Comparison of ENCODE assay signal across 11 mouse cellular contexts in genomic region chr6:39264722-39265121, GRCm38 (mm10). TPM values are rescaled to one million over a fixed set of nuclear protein-coding genes. Genes with fewer than 3 reads are reported as not detected.
DNase-seq lines count a peak whose midpoint lies in the region; ATAC-seq and TF ChIP-seq lines count a peak whose summit lies in the region.
"Had no signal": no experiment of that assay in that cellular context is flagged by ENCODE, and none has a peak within 500 bp of the region (broad histone marks: within the 10 kb centered on the region; RNA-seq: fewer than 3 reads in every experiment).

No protein-coding gene starts in this region.

- TF ChIP-seq CTCF in stomach, postnatal 0 days (IDR thresholded peaks at IDR 0.05; ENCODE audit: low read depth), result no peak

- ATAC-seq in liver, embryonic 11.5 days (replicated peaks; ENCODE audit: low FRiP score), result no peak
- peak; percentile 87 for ATAC-seq in intestine, embryonic 15.5 days
- peak; percentile 66 for ATAC-seq in limb, embryonic 15.5 days (ENCODE audit: insufficient number of reproducible peaks, low FRiP score, low TSS enrichment, low read depth)
- ATAC-seq in stomach, postnatal 0 days (ENCODE audit: low FRiP score, low TSS enrichment), result peak; percentile 91
- ATAC-seq in forebrain, embryonic 15.5 days (replicated peaks), result no peak

- H3K36me3 ChIP-seq in liver, embryonic 11.5 days (ENCODE audit: control insufficient read depth, insufficient read depth, low read length), result no peaks in the 10 kb centered on the region
- H3K36me3 ChIP-seq in intestine, embryonic 15.5 days, result no peaks in the 10 kb centered on the region
- no peaks in the 10 kb centered on the region for H3K36me3 ChIP-seq in limb, embryonic 15.5 days
- no peaks in the 10 kb centered on the region for H3K36me3 ChIP-seq in stomach, postnatal 0 days (ENCODE audit: control insufficient read depth, insufficient read depth, low read length)
- no peaks in the 10 kb centered on the region for H3K36me3 ChIP-seq in forebrain, embryonic 15.5 days
- H3K36me3 ChIP-seq: hindbrain, embryonic 15.5 days; neural tube, embryonic 12.5 days had no signal

- no peaks in the 10 kb centered on the region for H3K27me3 ChIP-seq in liver, embryonic 11.5 days (replicated peaks; ENCODE audit: control insufficient read depth, insufficient read depth, low read length)
- H3K27me3 ChIP-seq in intestine, embryonic 15.5 days (replicated peaks), result no peaks in the 10 kb centered on the region
- no peaks in the 10 kb centered on the region for H3K27me3 ChIP-seq in limb, embryonic 15.5 days
- H3K27me3 ChIP-seq in stomach, postnatal 0 days (ENCODE audit: control insufficient read depth, insufficient read depth, low read length), result no peaks in the 10 kb centered on the region
- no peaks in the 10 kb centered on the region for H3K27me3 ChIP-seq in forebrain, embryonic 15.5 days
- H3K27me3 ChIP-seq: hindbrain, embryonic 15.5 days; neural tube, embryonic 12.5 days had no signal

- H3K9ac ChIP-seq in liver, embryonic 11.5 days (ENCODE audit: low read depth, low read length), result no peak overlapping the region
- H3K9ac ChIP-seq in intestine, embryonic 15.5 days, result no peak overlapping the region
- no peak overlapping the region for H3K9ac ChIP-seq in limb, embryonic 15.5 days
- no peak overlapping the region for H3K9ac ChIP-seq in stomach, postnatal 0 days (ENCODE audit: low read length)
- no peak overlapping the region for H3K9ac ChIP-seq in forebrain, embryonic 15.5 days (replicated peaks)
- H3K9ac ChIP-seq: hindbrain, embryonic 15.5 days; neural tube, embryonic 12.5 days had no signal

- no peaks in the 10 kb centered on the region for H3K9me3 ChIP-seq in liver, embryonic 11.5 days (ENCODE audit: control insufficient read depth, low read length)
- H3K9me3 ChIP-seq in intestine, embryonic 15.5 days, result no peaks in the 10 kb centered on the region
- H3K9me3 ChIP-seq in limb, embryonic 15.5 days, result no peaks in the 10 kb centered on the region
- no peaks in the 10 kb centered on the region for H3K9me3 ChIP-seq in stomach, postnatal 0 days (ENCODE audit: control insufficient read depth, low read length)
- H3K9me3 ChIP-seq in forebrain, embryonic 15.5 days, result no peaks in the 10 kb centered on the region
- H3K9me3 ChIP-seq: hindbrain, embryonic 15.5 days; neural tube, embryonic 12.5 days had no signal

- peak; percentile 30 for TF ChIP-seq EP300 in stomach, postnatal 0 days (optimal IDR thresholded peaks at IDR 0.05)

- DNase-seq in liver, result peak; percentile 32
- DNase-seq in liver, embryonic 11.5 days (ENCODE audit: low spot score), result no peak
- DNase-seq in stomach, postnatal 0 days (ENCODE audit: low spot score), result peak; percentile 90
- DNase-seq in ovary, postnatal 36 days (ENCODE audit: low spot score), result no peak
- DNase-seq in spleen, postnatal 14 days (ENCODE audit: low spot score in 2 of 2), result no peak
- DNase-seq: cerebellum, adult 2 months had no signal

- H3K4me2 ChIP-seq in liver, embryonic 11.5 days, result no peak overlapping the region
- H3K4me2 ChIP-seq in intestine, embryonic 15.5 days (replicated peaks), result no peak overlapping the region
- no peak overlapping the region for H3K4me2 ChIP-seq in limb, embryonic 15.5 days
- no peak overlapping the region for H3K4me2 ChIP-seq in stomach, postnatal 0 days (replicated peaks; ENCODE audit: low read depth)
- H3K4me2 ChIP-seq in forebrain, embryonic 15.5 days (replicated peaks), result no peak overlapping the region
- H3K4me2 ChIP-seq: hindbrain, embryonic 15.5 days; neural tube, embryonic 12.5 days had no signal

- H3K4me1 ChIP-seq in liver, embryonic 11.5 days (replicated peaks; ENCODE audit: control insufficient read depth, insufficient read depth, low read length), result no peaks in the 10 kb centered on the region
- peaks cover 13% of the 10 kb centered on the region for H3K4me1 ChIP-seq in intestine, embryonic 15.5 days (replicated peaks)
- peaks cover 28% of the 10 kb centered on the region for H3K4me1 ChIP-seq in limb, embryonic 15.5 days
- no peaks in the 10 kb centered on the region for H3K4me1 ChIP-seq in stomach, postnatal 0 days (replicated peaks; ENCODE audit: control insufficient read depth, insufficient read depth)
- H3K4me1 ChIP-seq in forebrain, embryonic 15.5 days, result no peaks in the 10 kb centered on the region
- H3K4me1 ChIP-seq: hindbrain, embryonic 15.5 days; neural tube, embryonic 12.5 days had no signal

- 55% methylated on average over 4 of the region's 4 CpGs for WGBS in liver, embryonic 11.5 days
- whole genome bisulfite sequencing in intestine, embryonic 15.5 days, result 18% methylated on average over 4 of the region's 4 CpGs
- WGBS in limb, embryonic 15.5 days, result 25% methylated on average over 4 of the region's 4 CpGs
- WGBS in stomach, postnatal 0 days, result 26% methylated on average over 4 of the region's 4 CpGs
- WGBS in forebrain, embryonic 15.5 days, result 80% methylated on average over 4 of the region's 4 CpGs

- H3K4me3 ChIP-seq in liver, embryonic 11.5 days (ENCODE audit: low read depth, low read length), result no peak overlapping the region
- no peak overlapping the region for H3K4me3 ChIP-seq in intestine, embryonic 15.5 days (replicated peaks)
- no peak overlapping the region for H3K4me3 ChIP-seq in limb, embryonic 15.5 days
- H3K4me3 ChIP-seq in stomach, postnatal 0 days (ENCODE audit: low read depth, low read length), result no peak overlapping the region
- no peak overlapping the region for H3K4me3 ChIP-seq in forebrain, embryonic 15.5 days
- H3K4me3 ChIP-seq: hindbrain, embryonic 15.5 days; neural tube, embryonic 12.5 days had no signal

- no peak overlapping the region for H3K27ac ChIP-seq in liver, embryonic 11.5 days (ENCODE audit: low read depth, low read length)
- peak overlapping the region; percentile 15; the same call in 1 of the 2 replicates for H3K27ac ChIP-seq in intestine, embryonic 15.5 days
- peak overlapping the region; percentile 58 for H3K27ac ChIP-seq in limb, embryonic 15.5 days
- H3K27ac ChIP-seq in stomach, postnatal 0 days (replicated peaks), result peak overlapping the region; percentile 65; the same call in 1 of the 2 replicates
- H3K27ac ChIP-seq in forebrain, embryonic 15.5 days (replicated peaks), result no peak overlapping the region
- H3K27ac ChIP-seq: hindbrain, embryonic 15.5 days; neural tube, embryonic 12.5 days had no signal

RNA-seq across cellular contexts. Expression of gene Kdm7a, which starts 58.1 kb away (rescaled TPM):
- 7.3 and 8.5 TPM in 2 replicates for polyA plus RNA-seq in liver, embryonic 11.5 days (2014; fragmentation: Nextera tagmentation; extraction: Ambion mirVana)
- polyA plus RNA-seq in intestine, embryonic 15.5 days (2015; fragmentation: Nextera tagmentation; extraction: Ambion mirVana), result 4.9 and 5.1 TPM in 2 replicates
- 6.1 and 7.1 TPM in 2 replicates for polyA plus RNA-seq in limb, embryonic 15.5 days (2015; fragmentation: Nextera tagmentation; extraction: Ambion mirVana)
- 2.5 and 2.6 TPM in 2 replicates for polyA plus RNA-seq in stomach, postnatal 0 days (2015; fragmentation: Nextera tagmentation; extraction: Ambion mirVana)
- 7.4 and 8.1 TPM in 2 replicates for polyA plus RNA-seq in forebrain, embryonic 15.5 days (2015; fragmentation: Nextera tagmentation; extraction: Ambion mirVana)

Comparison
In these comparisons a context has a peak if more than half of its experiments do, and no peak if none do; other contexts are left out.
1. DNase-seq: peak in liver (single experiment) and stomach, postnatal 0 days (single experiment); none in liver, embryonic 11.5 days (single experiment), ovary, postnatal 36 days (single experiment) and spleen, postnatal 14 days (0 of 2).
2. ATAC-seq: peak in intestine, embryonic 15.5 days (single experiment), limb, embryonic 15.5 days (single experiment) and stomach, postnatal 0 days (single experiment); none in liver, embryonic 11.5 days (single experiment) and forebrain, embryonic 15.5 days (single experiment).
3. H3K27ac ChIP-seq: peak in intestine, embryonic 15.5 days (single experiment), limb, embryonic 15.5 days (single experiment) and stomach, postnatal 0 days (single experiment); none in liver, embryonic 11.5 days (single experiment) and forebrain, embryonic 15.5 days (single experiment).